Mouse (Mus musculus): ENCODE results near the gene D10Wsu102e. TPM values are rescaled to one million over a fixed set of nuclear protein-coding genes. Genes with fewer than 3 reads are reported as not detected.
"Not testable (repeated sequence)": the region's sequence is repeated elsewhere in the genome, so short reads cannot be mapped to it uniquely, and the experiment has no call there.

The D10Wsu102e gene
- polyA plus RNA-seq, 1 experiment: 0.09 TPM

- TF ChIP-seq FLI1 (IDR thresholded peaks at IDR 0.05; ENCODE audit: low read length): no peak
- no peak for TF ChIP-seq GATA1 (IDR thresholded peaks at IDR 0.05; ENCODE audit: borderline replicate concordance, low read length)
- H3K9me3 ChIP-seq: peaks cover 9% of the 10 kb centered on the region
- H3K27me3 ChIP-seq (replicated peaks): peaks cover 40% of the 10 kb centered on the region
- H3K36me3 ChIP-seq (replicated peaks; ENCODE audit: low read length): no peaks in the 10 kb centered on the region
- H3K4me3 ChIP-seq (replicated peaks): no peak overlapping the region
- peaks cover 45% of the 10 kb centered on the region for H3K4me1 ChIP-seq
Observed at GRCm38 (mm10) chr10:83343828-83344685, 16.0 kb upstream of the D10Wsu102e start.

GRCm38 (mm10) chr10:83345693-83346358 is 14.2 kb upstream of the D10Wsu102e start:
- H3K27me3 ChIP-seq (replicated peaks): peaks cover 37% of the 10 kb centered on the region
- H3K4me3 ChIP-seq (replicated peaks): no peak overlapping the region
- peaks cover 52% of the 10 kb centered on the region for H3K4me1 ChIP-seq
- no peaks in the 10 kb centered on the region for H3K9me3 ChIP-seq
- no peak for TF ChIP-seq FLI1 (IDR thresholded peaks at IDR 0.05; ENCODE audit: low read length)
- no peak for TF ChIP-seq GATA1 (IDR thresholded peaks at IDR 0.05; ENCODE audit: borderline replicate concordance, low read length)
- H3K36me3 ChIP-seq (replicated peaks; ENCODE audit: low read length): no peaks in the 10 kb centered on the region

- Histone ChIP-seq H3K36me3 (replicated peaks; ENCODE audit: low read length) (no peaks in the 10 kb centered on the region), H3K4me3 (replicated peaks) (peak overlapping the region; percentile 56), H3K4me1 (peaks cover 50% of the 10 kb centered on the region), H3K27me3 (replicated peaks) (peaks cover 34% of the 10 kb centered on the region), H3K9me3 (no peaks in the 10 kb centered on the region)
- TF ChIP-seq FLI1 (IDR thresholded peaks at IDR 0.05; ENCODE audit: low read length) (no peak), GATA1 (IDR thresholded peaks at IDR 0.05; ENCODE audit: borderline replicate concordance, low read length) (no peak)
Observed at GRCm38 (mm10) chr10:83346359-83346736, 13.7 kb upstream of the D10Wsu102e start.

GRCm38 (mm10) chr10:83347494-83347893 is 12.5 kb upstream of the D10Wsu102e start:
- Histone ChIP-seq H3K27me3 (replicated peaks) (peaks cover 26% of the 10 kb centered on the region), H3K4me1 (peaks cover 41% of the 10 kb centered on the region), H3K9me3 (no peaks in the 10 kb centered on the region), H3K36me3 (replicated peaks; ENCODE audit: low read length) (no peaks in the 10 kb centered on the region), H3K4me3 (replicated peaks) (no peak overlapping the region)
- TF ChIP-seq GATA1 (IDR thresholded peaks at IDR 0.05; ENCODE audit: borderline replicate concordance, low read length) (no peak), FLI1 (IDR thresholded peaks at IDR 0.05; ENCODE audit: low read length) (no peak)

- H3K9me3 ChIP-seq: no peaks in the 10 kb centered on the region
- peaks cover 25% of the 10 kb centered on the region for H3K27me3 ChIP-seq (replicated peaks)
- TF ChIP-seq FLI1 (IDR thresholded peaks at IDR 0.05; ENCODE audit: low read length): no peak
- TF ChIP-seq GATA1 (IDR thresholded peaks at IDR 0.05; ENCODE audit: borderline replicate concordance, low read length): no peak
- no peak overlapping the region for H3K4me3 ChIP-seq (replicated peaks)
- no peaks in the 10 kb centered on the region for H3K36me3 ChIP-seq (replicated peaks; ENCODE audit: low read length)
- H3K4me1 ChIP-seq: peaks cover 36% of the 10 kb centered on the region
Observed at GRCm38 (mm10) chr10:83350689-83351088, 9.3 kb upstream of the D10Wsu102e start.

GRCm38 (mm10) chr10:83351779-83352178 is 8.2 kb upstream of the D10Wsu102e start:
- H3K4me3 ChIP-seq (replicated peaks); H3K36me3 ChIP-seq (replicated peaks; ENCODE audit: low read length); H3K9me3 ChIP-seq: not testable (repeated sequence)
- peaks cover 25% of the 10 kb centered on the region for H3K27me3 ChIP-seq (replicated peaks)
- H3K4me1 ChIP-seq: peaks cover 28% of the 10 kb centered on the region

GRCm38 (mm10) chr10:83353680-83354332 is 6.2 kb upstream of the D10Wsu102e start:
- H3K4me1 ChIP-seq: peaks cover 26% of the 10 kb centered on the region
- TF ChIP-seq FLI1 (IDR thresholded peaks at IDR 0.05; ENCODE audit: low read length): no peak
- TF ChIP-seq GATA1 (IDR thresholded peaks at IDR 0.05; ENCODE audit: borderline replicate concordance, low read length): no peak
- peaks cover 17% of the 10 kb centered on the region for H3K27me3 ChIP-seq (replicated peaks)
- peak overlapping the region; percentile 76 for H3K4me3 ChIP-seq (replicated peaks)
- no peaks in the 10 kb centered on the region for H3K36me3 ChIP-seq (replicated peaks; ENCODE audit: low read length)
- no peaks in the 10 kb centered on the region for H3K9me3 ChIP-seq

GRCm38 (mm10) chr10:83354333-83354719 is 5.7 kb upstream of the D10Wsu102e start:
- no peak for TF ChIP-seq GATA1 (IDR thresholded peaks at IDR 0.05; ENCODE audit: borderline replicate concordance, low read length)
- no peak for TF ChIP-seq FLI1 (IDR thresholded peaks at IDR 0.05; ENCODE audit: low read length)
- peak overlapping the region; percentile 59 for H3K4me3 ChIP-seq (replicated peaks)

GRCm38 (mm10) chr10:83356416-83356815 is 3.6 kb upstream of the D10Wsu102e start:
- no peaks in the 10 kb centered on the region for H3K36me3 ChIP-seq (replicated peaks; ENCODE audit: low read length)
- peaks cover 39% of the 10 kb centered on the region for H3K4me1 ChIP-seq
- H3K9me3 ChIP-seq: no peaks in the 10 kb centered on the region
- no peaks in the 10 kb centered on the region for H3K27me3 ChIP-seq (replicated peaks)
- no peak for TF ChIP-seq GATA1 (IDR thresholded peaks at IDR 0.05; ENCODE audit: borderline replicate concordance, low read length)
- no peak for TF ChIP-seq FLI1 (IDR thresholded peaks at IDR 0.05; ENCODE audit: low read length)
- H3K4me3 ChIP-seq (replicated peaks): no peak overlapping the region

More at GRCm38 (mm10) chr10:83354333-83354719, 5.7 kb upstream of the D10Wsu102e start:
- H3K36me3 ChIP-seq (replicated peaks; ENCODE audit: low read length): no peaks in the 10 kb centered on the region
- H3K4me1 ChIP-seq: peaks cover 31% of the 10 kb centered on the region
- peaks cover 11% of the 10 kb centered on the region for H3K27me3 ChIP-seq (replicated peaks)
- H3K9me3 ChIP-seq: no peaks in the 10 kb centered on the region

- Histone ChIP-seq H3K27me3 (replicated peaks) (no peaks in the 10 kb centered on the region), H3K36me3 (replicated peaks; ENCODE audit: low read length) (peaks cover 23% of the 10 kb centered on the region), H3K9me3 (no peaks in the 10 kb centered on the region), H3K4me1 (peaks cover 39% of the 10 kb centered on the region), H3K4me3 (replicated peaks) (peak overlapping the region; percentile 100)
- no peak for TF ChIP-seq GATA1 (IDR thresholded peaks at IDR 0.05; ENCODE audit: borderline replicate concordance, low read length)
- no peak for TF ChIP-seq FLI1 (IDR thresholded peaks at IDR 0.05; ENCODE audit: low read length)
Observed at GRCm38 (mm10) chr10:83359451-83359850, 570 bp upstream of the D10Wsu102e start.
